ENCODE assay signal across 15 mouse cellular contexts in genomic region chr10:105417845-105418383, GRCm38 (mm10).
A peak's percentile ranks its signal among the peaks of the same experiment; 100 is the strongest.
DNase-seq lines count a peak whose midpoint lies in the region; ATAC-seq and TF ChIP-seq lines count a peak whose summit lies in the region.
"Had no signal": no experiment of that assay in that cellular context is flagged by ENCODE, and none has a peak within 500 bp of the region (broad histone marks: within the 10 kb centered on the region; RNA-seq: fewer than 3 reads in every experiment).

No protein-coding gene starts in this region.

- peaks cover 2% of the 10 kb centered on the region; the same call in 1 of the 2 replicates for H3K36me3 ChIP-seq in hindbrain, embryonic 16.5 days (ENCODE audit: control insufficient read depth, insufficient read depth, low read length)
- no peaks in the 10 kb centered on the region for H3K36me3 ChIP-seq in hindbrain, embryonic 11.5 days (ENCODE audit: control insufficient read depth, insufficient read depth, low read length)
- H3K36me3 ChIP-seq in liver, embryonic 16.5 days (ENCODE audit: control insufficient read depth, insufficient read depth) = no peaks in the 10 kb centered on the region
- H3K36me3 ChIP-seq: embryonic facial prominence, embryonic 15.5 days had no signal

- ATAC-seq in hindbrain, embryonic 16.5 days = peak; percentile 21; the same call in 1 of the 2 replicates
- ATAC-seq in hindbrain, embryonic 11.5 days (ENCODE audit: low FRiP score) = no peak
- peak; percentile 88 for ATAC-seq in liver, embryonic 16.5 days (ENCODE audit: low read depth)
- ATAC-seq: forebrain, embryonic 16.5 days had no signal

- TF ChIP-seq CTCF in brain, embryonic 14.5 days (IDR thresholded peaks at IDR 0.05; ENCODE audit: borderline replicate concordance, extremely low read depth, insufficient read depth, insufficient read length) = no peak

- no peak overlapping the region for H3K4me3 ChIP-seq in hindbrain, embryonic 16.5 days (ENCODE audit: low read length)
- H3K4me3 ChIP-seq in hindbrain, embryonic 11.5 days (ENCODE audit: low read depth, low read length) = no peak overlapping the region
- H3K4me3 ChIP-seq in liver, embryonic 16.5 days (ENCODE audit: low read depth, low read length) = peak overlapping the region; percentile 12; the same call in 1 of the 2 replicates
- H3K4me3 ChIP-seq: embryonic facial prominence, embryonic 15.5 days; limb, embryonic 13.5 days had no signal

- no peak overlapping the region for H3K9ac ChIP-seq in hindbrain, embryonic 16.5 days (ENCODE audit: low read depth, low read length)
- no peak overlapping the region for H3K9ac ChIP-seq in hindbrain, embryonic 11.5 days (ENCODE audit: low read depth, low read length)
- peak overlapping the region; percentile 31; the same call in 1 of the 2 replicates for H3K9ac ChIP-seq in liver, embryonic 16.5 days (ENCODE audit: low read depth, low read length)
- H3K9ac ChIP-seq: embryonic facial prominence, embryonic 15.5 days; limb, embryonic 13.5 days had no signal

- TF ChIP-seq POLR2A in brain, embryonic 14.5 days (IDR thresholded peaks at IDR 0.05; ENCODE audit: borderline replicate concordance, extremely low read depth, insufficient read depth, insufficient read length, poor library complexity, severe bottlenecking) = no peak

- H3K4me1 ChIP-seq in hindbrain, embryonic 16.5 days (ENCODE audit: control insufficient read depth, insufficient read depth, low read depth, low read length) = no peaks in the 10 kb centered on the region
- no peaks in the 10 kb centered on the region for H3K4me1 ChIP-seq in hindbrain, embryonic 11.5 days (replicated peaks; ENCODE audit: control insufficient read depth, insufficient read depth, low read length)
- H3K4me1 ChIP-seq in liver, embryonic 16.5 days (ENCODE audit: control insufficient read depth, low read depth, low read length) = peaks cover 24% of the 10 kb centered on the region
- H3K4me1 ChIP-seq: embryonic facial prominence, embryonic 15.5 days had no signal

- H3K27me3 ChIP-seq in hindbrain, embryonic 16.5 days (replicated peaks; ENCODE audit: control insufficient read depth, insufficient read depth, low read length) = no peaks in the 10 kb centered on the region
- H3K27me3 ChIP-seq in hindbrain, embryonic 11.5 days (ENCODE audit: control insufficient read depth, insufficient read depth, low read length) = no peaks in the 10 kb centered on the region
- H3K27me3 ChIP-seq in liver, embryonic 16.5 days (ENCODE audit: control insufficient read depth, insufficient read depth, low read depth, low read length) = no peaks in the 10 kb centered on the region
- H3K27me3 ChIP-seq: CH12.LX; embryonic facial prominence, embryonic 15.5 days; limb, embryonic 13.5 days had no signal

- H3K27ac ChIP-seq in hindbrain, embryonic 16.5 days (ENCODE audit: low read depth, low read length) = no peak overlapping the region
- H3K27ac ChIP-seq in hindbrain, embryonic 11.5 days (ENCODE audit: low read depth, low read length) = no peak overlapping the region
- peak overlapping the region; percentile 91 for H3K27ac ChIP-seq in liver, embryonic 16.5 days (ENCODE audit: low read length)
- H3K27ac ChIP-seq: embryonic facial prominence, embryonic 15.5 days; limb, embryonic 13.5 days had no signal

- 79% methylated on average over 15 of the region's 15 CpGs for WGBS in hindbrain, embryonic 16.5 days
- 90% methylated on average over 15 of the region's 15 CpGs for WGBS in hindbrain, embryonic 11.5 days
- WGBS in liver, embryonic 16.5 days (ENCODE audit: insufficient replicate concordance) = 36% methylated on average over 15 of the region's 15 CpGs

- intact Hi-C loops in left cerebral cortex, postnatal 14 days (cut with DNase I) = no loop called here

- DNase-seq in hindbrain, embryonic 11.5 days (ENCODE audit: low spot score) = no peak
- peak; percentile 42 for DNase-seq in brain, embryonic 14.5 days (ENCODE audit: low read depth)
- DNase-seq in c-Kit-positive CD71-positive TER-119-positive erythroid progenitor cells, embryonic 14.5 days (ENCODE audit: low spot score) = peak; percentile 80
- DNase-seq in spleen, postnatal 10 days (ENCODE audit: low spot score in 2 of 2) = no peak
- DNase-seq in left cerebral cortex, postnatal 14 days (ENCODE audit: low spot score in 2 of 2) = no peak
- DNase-seq: adrenal gland, adult 8-10 months; cerebellum, adult 11 months; gastrocnemius, postnatal 36 days; kidney, postnatal 36 days had no signal

- H3K4me2 ChIP-seq in hindbrain, embryonic 16.5 days (ENCODE audit: low read length) = no peak overlapping the region
- no peak overlapping the region for H3K4me2 ChIP-seq in hindbrain, embryonic 11.5 days (replicated peaks; ENCODE audit: low read depth, low read length)
- H3K4me2 ChIP-seq in liver, embryonic 16.5 days (ENCODE audit: low read depth, low read length) = peak overlapping the region; percentile 56
- H3K4me2 ChIP-seq: embryonic facial prominence, embryonic 15.5 days; limb, embryonic 13.5 days had no signal

- H3K9me3 ChIP-seq in hindbrain, embryonic 16.5 days (ENCODE audit: control insufficient read depth, low read length) = no peaks in the 10 kb centered on the region
- H3K9me3 ChIP-seq in hindbrain, embryonic 11.5 days (ENCODE audit: control insufficient read depth, low read length) = no peaks in the 10 kb centered on the region
- no peaks in the 10 kb centered on the region for H3K9me3 ChIP-seq in liver, embryonic 16.5 days (replicated peaks; ENCODE audit: control insufficient read depth, low read length)
- H3K9me3 ChIP-seq: embryonic facial prominence, embryonic 15.5 days; limb, embryonic 13.5 days had no signal

Comparison
In these comparisons a context has a peak if more than half of its experiments do, and no peak if none do; other contexts are left out.
1. DNase-seq: peak in brain, embryonic 14.5 days (single experiment) and c-Kit-positive CD71-positive TER-119-positive erythroid progenitor cells, embryonic 14.5 days (single experiment); none in hindbrain, embryonic 11.5 days (single experiment), spleen, postnatal 10 days (0 of 2) and left cerebral cortex, postnatal 14 days (0 of 2).